Mouse (Mus musculus): ENCODE results near the gene Fundc1.

The Fundc1 gene

GRCm38 (mm10) chrX:17571621-17572459, at the start of gene Fundc1:
Gene Fundc1 (minus strand): TSS chrX:17572325.
- TF ChIP-seq GATA4 (IDR thresholded peaks at IDR 0.05; ENCODE audit: insufficient replicate concordance, low read length), result no peak

- TF ChIP-seq GATA4 (IDR thresholded peaks at IDR 0.05; ENCODE audit: insufficient replicate concordance, low read length), result no peak
Observed at GRCm38 (mm10) chrX:17611253-17611652, 39.1 kb upstream of the Fundc1 start.

GRCm38 (mm10) chrX:17608763-17609162, 36.6 kb upstream of the Fundc1 start:
- no peak for TF ChIP-seq GATA4 (IDR thresholded peaks at IDR 0.05; ENCODE audit: insufficient replicate concordance, low read length)

- TF ChIP-seq GATA4 (IDR thresholded peaks at IDR 0.05; ENCODE audit: insufficient replicate concordance, low read length), result no peak
Observed at GRCm38 (mm10) chrX:17607668-17608067, 35.5 kb upstream of the Fundc1 start.

- no peak for TF ChIP-seq GATA4 (IDR thresholded peaks at IDR 0.05; ENCODE audit: insufficient replicate concordance, low read length)
Observed at GRCm38 (mm10) chrX:17593331-17593730, 21.2 kb upstream of the Fundc1 start.

- no peak for TF ChIP-seq GATA4 (IDR thresholded peaks at IDR 0.05; ENCODE audit: insufficient replicate concordance, low read length)
Observed at GRCm38 (mm10) chrX:17590745-17591144, 18.6 kb upstream of the Fundc1 start.

- TF ChIP-seq GATA4 (IDR thresholded peaks at IDR 0.05; ENCODE audit: insufficient replicate concordance, low read length), result no peak
Observed at GRCm38 (mm10) chrX:17571271-17571620, 879 bp downstream of the Fundc1 start.

GRCm38 (mm10) chrX:17568670-17569069, 3.5 kb downstream of the Fundc1 start:
- no peak for TF ChIP-seq GATA4 (IDR thresholded peaks at IDR 0.05; ENCODE audit: insufficient replicate concordance, low read length)

- no peak for TF ChIP-seq GATA4 (IDR thresholded peaks at IDR 0.05; ENCODE audit: insufficient replicate concordance, low read length)
Observed at GRCm38 (mm10) chrX:17565743-17566142, 6.4 kb downstream of the Fundc1 start.

GRCm38 (mm10) chrX:17564732-17565131, 7.4 kb downstream of the Fundc1 start:
- TF ChIP-seq GATA4 (IDR thresholded peaks at IDR 0.05; ENCODE audit: insufficient replicate concordance, low read length), result no peak

GRCm38 (mm10) chrX:17558746-17559145, 13.4 kb downstream of the Fundc1 start:
- no peak for TF ChIP-seq GATA4 (IDR thresholded peaks at IDR 0.05; ENCODE audit: insufficient replicate concordance, low read length)

- TF ChIP-seq GATA4 (IDR thresholded peaks at IDR 0.05; ENCODE audit: insufficient replicate concordance, low read length), result no peak
Observed at GRCm38 (mm10) chrX:17554488-17554887, 17.6 kb downstream of the Fundc1 start.

- TF ChIP-seq GATA4 (IDR thresholded peaks at IDR 0.05; ENCODE audit: insufficient replicate concordance, low read length), result no peak
Observed at GRCm38 (mm10) chrX:17547143-17547806, 24.9 kb downstream of the Fundc1 start.

- no peak for TF ChIP-seq GATA4 (IDR thresholded peaks at IDR 0.05; ENCODE audit: insufficient replicate concordance, low read length)
Observed at GRCm38 (mm10) chrX:17544860-17545492, 27.1 kb downstream of the Fundc1 start.

GRCm38 (mm10) chrX:17537701-17538100, 34.4 kb downstream of the Fundc1 start:
- TF ChIP-seq GATA4 (IDR thresholded peaks at IDR 0.05; ENCODE audit: insufficient replicate concordance, low read length), result no peak

- no peak for TF ChIP-seq GATA4 (IDR thresholded peaks at IDR 0.05; ENCODE audit: insufficient replicate concordance, low read length)
Observed at GRCm38 (mm10) chrX:17527008-17527407, 45.1 kb downstream of the Fundc1 start.
